Mouse (Mus musculus) kidney, embryonic 16.5 days (tissue): ENCODE results near the gene Wnt7a. TPM values are rescaled to one million over a fixed set of nuclear protein-coding genes. Genes with fewer than 3 reads are reported as not detected.
A peak's percentile ranks its signal among the peaks of the same experiment; 100 is the strongest.

Experiments
- ATAC-seq: fragments of 200-750 bp; cut with Nextera tagmentation; 2 replicates; pipeline ENCODE4 v1.8.0; 2017; ENCODE audit warnings: moderate TSS enrichment; ENCODE audit not compliant: low FRiP score, low TSS enrichment
- H3K27ac ChIP-seq: fragments of 300-500 bp; sonication (generic); 2 replicates; pipeline ENCODE4 v1.5.1; 2014; ENCODE audit warnings: low read length
- H3K27me3 ChIP-seq: fragments of 300-500 bp; sonication (generic); 2 replicates; pipeline ENCODE4 v1.6.1; 2014; ENCODE audit warnings: low read length, control low read depth, mixed read lengths; ENCODE audit not compliant: insufficient read depth
- H3K36me3 ChIP-seq: fragments of 300-500 bp; sonication (generic); 2 replicates; pipeline ENCODE4 v1.6.1; 2014; ENCODE audit warnings: low read length, control low read depth, mixed read lengths; ENCODE audit not compliant: insufficient read depth
- H3K4me1 ChIP-seq: fragments of 300-500 bp; sonication (generic); 2 replicates; pipeline ENCODE4 v1.6.1; 2014; ENCODE audit warnings: low read length, control low read depth, mixed read lengths; ENCODE audit not compliant: insufficient read depth
- H3K4me2 ChIP-seq: fragments of 300-500 bp; sonication (generic); replicated peaks from 2 replicates; pipeline ENCODE4 v1.6.1; 2014; ENCODE audit warnings: low read depth, low read length
- H3K4me3 ChIP-seq: fragments of 300-500 bp; sonication (generic); 2 replicates; pipeline ENCODE4 v1.5.1; 2014; ENCODE audit warnings: mild to moderate bottlenecking, low read length
- H3K9ac ChIP-seq: fragments of 300-500 bp; sonication (generic); replicated peaks from 2 replicates; pipeline ENCODE4 v1.6.1; 2014; ENCODE audit warnings: low read length
- H3K9me3 ChIP-seq: fragments of 300-500 bp; sonication (generic); 2 replicates; pipeline ENCODE4 v1.6.1; 2016; ENCODE audit warnings: low read length, control low read depth
- WGBS: fragments of 180-500 bp; shearing (Covaris S2); extraction: QIAGEN DNeasy Blood & Tissue Kit; methylation state at CpG from one replicate; pipeline ENCODE4 v1.1.7; 2014; 5-methylcytosine and 5-hydroxymethylcytosine counted together
- polyA plus RNA-seq: library from polyadenylated mRNA; unstranded; fragments of >200 nt; fragmentation: Nextera tagmentation; extraction: Ambion mirVana; gene quantifications from 2 replicates; pipeline ENCODE4 v1.2.1, GENCODE M21; 2015

The Wnt7a gene
- polyA plus RNA-seq, 1 experiment from 2014 or later = 0.44 TPM

- 62% methylated on average over 12 of the region's 12 CpGs for WGBS
- Histone ChIP-seq H3K27me3 (peaks cover 10% of the 10 kb centered on the region; the same call in 1 of the 2 replicates), H3K36me3 (no peaks in the 10 kb centered on the region), H3K4me3 (no peak overlapping the region), H3K27ac (no peak overlapping the region), H3K4me2 (no peak overlapping the region), H3K9me3 (no peaks in the 10 kb centered on the region), H3K4me1 (no peaks in the 10 kb centered on the region), H3K9ac (no peak overlapping the region)
- no peak for ATAC-seq
Observed at GRCm38 (mm10) chr6:91400514-91400913, 10.6 kb downstream of the Wnt7a start.

DNA sequence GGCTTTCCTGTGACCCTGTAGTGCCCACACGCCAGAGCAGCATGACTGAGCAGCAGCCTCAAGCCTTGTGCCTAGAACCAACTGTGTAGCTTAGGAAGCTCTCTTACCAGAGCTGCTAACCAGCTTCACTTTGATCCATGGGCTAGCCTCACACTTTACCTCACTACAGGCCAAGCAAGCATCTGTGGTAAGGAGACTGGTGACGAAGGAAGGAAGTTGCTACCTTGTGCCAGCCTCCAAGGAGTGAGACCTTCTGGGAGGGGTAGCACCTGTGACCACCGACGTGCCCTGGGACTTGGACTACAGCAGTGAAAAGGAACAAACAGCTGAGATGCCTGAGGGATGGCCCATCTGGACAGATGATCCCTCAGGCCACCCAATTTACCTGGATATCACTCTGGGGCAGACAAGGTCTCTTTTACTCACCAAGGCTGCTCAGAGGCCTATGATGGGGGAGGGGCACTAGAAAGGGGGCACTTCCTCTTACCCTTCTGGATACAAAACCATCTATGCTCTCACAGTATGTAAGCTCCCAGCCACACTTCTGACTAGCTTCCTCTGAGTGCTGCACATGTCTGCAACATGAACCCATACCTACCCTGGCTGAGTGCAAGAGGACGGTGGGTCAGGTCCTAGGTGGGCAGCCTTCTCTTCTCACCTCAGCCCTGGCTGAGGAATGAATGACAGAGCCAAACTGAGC is 18.5 kb downstream of the Wnt7a start:
- H3K27ac ChIP-seq = no peak overlapping the region
- ATAC-seq = no peak
- no peak overlapping the region for H3K4me3 ChIP-seq
- H3K9me3 ChIP-seq = no peaks in the 10 kb centered on the region
- 85% methylated on average over 5 of the region's 5 CpGs for WGBS
- H3K4me1 ChIP-seq = no peaks in the 10 kb centered on the region
- no peak overlapping the region for H3K4me2 ChIP-seq
- H3K36me3 ChIP-seq = no peaks in the 10 kb centered on the region
- H3K9ac ChIP-seq = no peak overlapping the region
- H3K27me3 ChIP-seq = no peaks in the 10 kb centered on the region

DNA sequence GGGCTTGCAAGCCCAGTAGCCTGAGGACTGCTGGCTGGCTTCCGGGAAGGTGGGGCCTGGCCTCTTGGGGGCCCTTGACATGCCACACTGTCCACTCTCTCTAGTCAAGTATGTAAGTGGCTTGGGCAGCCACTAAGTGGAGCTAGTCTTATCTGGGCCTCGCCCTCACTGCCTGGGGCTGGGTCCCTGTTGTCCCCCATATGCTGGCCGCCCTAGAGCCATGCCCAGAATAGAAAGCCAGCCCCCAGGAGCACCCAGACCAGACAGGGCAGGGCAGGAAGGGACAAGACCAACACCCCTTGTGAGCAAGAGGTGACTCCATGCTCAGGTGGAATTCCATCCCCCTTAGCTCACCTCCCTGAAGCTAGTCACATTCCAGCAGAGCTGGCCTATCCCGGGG is 22.0 kb downstream of the Wnt7a start:
- Histone ChIP-seq H3K4me2 (no peak overlapping the region), H3K27ac (no peak overlapping the region), H3K27me3 (no peaks in the 10 kb centered on the region), H3K9me3 (no peaks in the 10 kb centered on the region), H3K36me3 (no peaks in the 10 kb centered on the region), H3K4me1 (no peaks in the 10 kb centered on the region), H3K9ac (no peak overlapping the region), H3K4me3 (no peak overlapping the region)
- WGBS = 72% methylated on average over 4 of the region's 4 CpGs
- ATAC-seq = no peak

- no peaks in the 10 kb centered on the region for H3K4me1 ChIP-seq
- no peaks in the 10 kb centered on the region for H3K36me3 ChIP-seq
- no peak overlapping the region for H3K9ac ChIP-seq
- H3K4me3 ChIP-seq = no peak overlapping the region
- WGBS = 85% methylated on average over 2 of the region's 2 CpGs
- H3K27me3 ChIP-seq = no peaks in the 10 kb centered on the region
- no peak for ATAC-seq
- H3K27ac ChIP-seq = no peak overlapping the region
- H3K4me2 ChIP-seq = no peak overlapping the region
- H3K9me3 ChIP-seq = no peaks in the 10 kb centered on the region
Observed at GRCm38 (mm10) chr6:91384415-91384814, 26.7 kb downstream of the Wnt7a start.

GRCm38 (mm10) chr6:91383871-91384270 is 27.3 kb downstream of the Wnt7a start:
- no peak overlapping the region for H3K9ac ChIP-seq
- H3K4me1 ChIP-seq = 0 out of 2 replicates have a peak, but pooled peaks cover 3% of the 10 kb centered on the region
- H3K4me2 ChIP-seq = no peak overlapping the region
- no peak overlapping the region for H3K27ac ChIP-seq
- no peaks in the 10 kb centered on the region for H3K27me3 ChIP-seq
- no peak overlapping the region for H3K4me3 ChIP-seq
- H3K9me3 ChIP-seq = no peaks in the 10 kb centered on the region
- H3K36me3 ChIP-seq = no peaks in the 10 kb centered on the region
- 72% methylated on average over 2 of the region's 2 CpGs for WGBS
- ATAC-seq = no peak

DNA sequence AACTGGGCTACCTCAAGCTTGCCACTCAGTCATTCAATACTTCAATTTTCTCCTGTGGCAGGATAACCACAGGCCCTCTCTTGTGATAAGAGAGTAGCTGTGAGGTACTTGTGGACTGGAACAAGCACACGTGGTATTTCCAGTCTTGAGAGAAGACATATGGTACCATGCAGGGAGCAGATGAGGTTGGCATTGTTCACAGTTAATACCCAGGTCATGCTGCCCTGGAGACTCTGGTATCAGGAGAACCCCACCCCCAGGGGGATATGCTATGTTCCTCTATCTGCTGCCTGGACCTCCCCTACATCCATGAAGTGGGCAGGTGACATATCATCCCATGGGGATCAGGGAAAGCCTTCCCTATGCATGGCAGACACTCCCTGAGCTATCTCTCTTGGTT is 27.9 kb downstream of the Wnt7a start:
- Histone ChIP-seq H3K27me3 (no peaks in the 10 kb centered on the region), H3K9ac (no peak overlapping the region), H3K27ac (no peak overlapping the region), H3K4me2 (no peak overlapping the region), H3K9me3 (no peaks in the 10 kb centered on the region), H3K4me1 (0 out of 2 replicates have a peak, but pooled peaks cover 4% of the 10 kb centered on the region), H3K36me3 (no peaks in the 10 kb centered on the region), H3K4me3 (no peak overlapping the region)
- no peak for ATAC-seq
- WGBS = 72% methylated on average over 1 of the region's 1 CpGs

DNA sequence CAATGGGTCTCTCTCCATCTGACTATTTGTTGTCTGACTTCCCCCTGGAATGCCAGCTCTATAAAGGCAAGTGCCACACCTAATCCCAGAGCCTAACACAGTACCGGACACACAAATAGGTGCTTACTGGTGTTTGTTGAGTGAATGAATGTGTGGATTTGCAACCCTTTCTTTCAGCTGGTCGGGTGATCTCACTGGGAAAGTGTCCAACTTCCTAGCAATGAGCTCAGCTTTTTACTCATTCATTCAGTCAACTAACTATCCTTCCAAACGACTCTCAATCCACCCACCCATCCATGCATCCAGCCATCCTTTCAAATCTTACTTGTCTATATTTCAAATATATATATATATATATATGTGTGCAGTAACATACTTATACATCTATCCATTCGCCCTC is 31.3 kb downstream of the Wnt7a start:
- 0 out of 2 replicates have a peak, but pooled peaks cover 4% of the 10 kb centered on the region for H3K4me1 ChIP-seq
- no peak overlapping the region for H3K4me3 ChIP-seq
- H3K27ac ChIP-seq = no peak overlapping the region
- ATAC-seq = no peak
- no peaks in the 10 kb centered on the region for H3K9me3 ChIP-seq
- no peak overlapping the region for H3K4me2 ChIP-seq
- H3K9ac ChIP-seq = no peak overlapping the region
- 80% methylated on average over 4 of the region's 4 CpGs for WGBS
- H3K36me3 ChIP-seq = no peaks in the 10 kb centered on the region
- no peaks in the 10 kb centered on the region for H3K27me3 ChIP-seq

GRCm38 (mm10) chr6:91379266-91379665 is 31.9 kb downstream of the Wnt7a start:
- H3K36me3 ChIP-seq = no peaks in the 10 kb centered on the region
- H3K4me3 ChIP-seq = no peak overlapping the region
- H3K4me1 ChIP-seq = 0 out of 2 replicates have a peak, but pooled peaks cover 4% of the 10 kb centered on the region
- ATAC-seq = peak; percentile 51; the same call in 1 of the 2 replicates
- H3K9me3 ChIP-seq = no peaks in the 10 kb centered on the region
- H3K27me3 ChIP-seq = no peaks in the 10 kb centered on the region
- no peak overlapping the region for H3K27ac ChIP-seq
- H3K4me2 ChIP-seq = no peak overlapping the region
- H3K9ac ChIP-seq = no peak overlapping the region
- 22% methylated on average over 3 of the region's 3 CpGs for WGBS

- ATAC-seq = no peak
- Histone ChIP-seq H3K4me3 (no peak overlapping the region), H3K4me1 (peaks cover 4% of the 10 kb centered on the region; the same call in 1 of the 2 replicates), H3K36me3 (no peaks in the 10 kb centered on the region), H3K4me2 (no peak overlapping the region), H3K27ac (no peak overlapping the region), H3K9ac (no peak overlapping the region), H3K27me3 (no peaks in the 10 kb centered on the region), H3K9me3 (no peaks in the 10 kb centered on the region)
Observed at GRCm38 (mm10) chr6:91372977-91373376, 38.2 kb downstream of the Wnt7a start.

GRCm38 (mm10) chr6:91372586-91372971 is 38.6 kb downstream of the Wnt7a start:
- Histone ChIP-seq H3K9ac (no peak overlapping the region), H3K4me1 (peaks cover 4% of the 10 kb centered on the region; the same call in 1 of the 2 replicates), H3K36me3 (no peaks in the 10 kb centered on the region), H3K4me3 (no peak overlapping the region), H3K9me3 (no peaks in the 10 kb centered on the region), H3K27me3 (no peaks in the 10 kb centered on the region), H3K4me2 (no peak overlapping the region), H3K27ac (0 out of 2 replicates have a peak overlapping the region, but pooled peaks have one; percentile 8)
- no peak for ATAC-seq
- WGBS = 20% methylated on average over 3 of the region's 3 CpGs
